Mouse (Mus musculus): ENCODE results near the gene Pde6b.

- TF ChIP-seq EP300 (IDR thresholded peaks at IDR 0.05) = no peak
- no peak for TF ChIP-seq CTCF (IDR thresholded peaks at IDR 0.05)
Measured at GRCm38 (mm10) chr5:108388201-108388600, at the start of gene Pde6b.

Measured in lung, postnatal 0 days (tissue).